Mouse (Mus musculus) midbrain, embryonic 12.5 days (tissue): ENCODE results near the gene Hpse2. TPM values are rescaled to one million over a fixed set of nuclear protein-coding genes. Genes with fewer than 3 reads are reported as not detected.

ENCODE experiments used
- ATAC-seq: fragments of 200-750 bp; cut with Nextera tagmentation; 2 replicates; pipeline ENCODE4 v1.8.0; 2017; ENCODE audit warnings: low read depth, moderate TSS enrichment, moderate library complexity; ENCODE audit not compliant: low FRiP score
- H3K27ac ChIP-seq: fragments of 300-500 bp; sonication (generic); replicated peaks from 2 replicates; pipeline ENCODE4 v1.5.1; 2016; ENCODE audit warnings: mild to moderate bottlenecking
- H3K27me3 ChIP-seq: fragments of 300-500 bp; sonication (generic); 2 replicates; pipeline ENCODE4 v1.6.1; 2016; ENCODE audit warnings: mild to moderate bottlenecking
- H3K36me3 ChIP-seq: fragments of 300-500 bp; sonication (generic); 2 replicates; pipeline ENCODE4 v1.6.1; 2016
- H3K4me1 ChIP-seq: fragments of 300-500 bp; sonication (generic); 2 replicates; pipeline ENCODE4 v1.6.1; 2016
- H3K4me2 ChIP-seq: fragments of 300-500 bp; sonication (generic); replicated peaks from 2 replicates; pipeline ENCODE4 v1.6.1; 2016; ENCODE audit warnings: mild to moderate bottlenecking, moderate library complexity
- H3K4me3 ChIP-seq: fragments of 300-500 bp; sonication (generic); 2 replicates; pipeline ENCODE4 v1.5.1; 2016; ENCODE audit warnings: mild to moderate bottlenecking
- H3K9ac ChIP-seq: fragments of 300-500 bp; sonication (generic); replicated peaks from 2 replicates; pipeline ENCODE4 v1.6.1; 2016; ENCODE audit warnings: mild to moderate bottlenecking, moderate library complexity
- H3K9me3 ChIP-seq: fragments of 300-500 bp; sonication (generic); 2 replicates; pipeline ENCODE4 v1.6.1; 2016; ENCODE audit warnings: mild to moderate bottlenecking
- WGBS: fragments of 180-500 bp; shearing (Covaris S2); methylation state at CpG from one replicate; pipeline ENCODE4 v1.1.7; 2016; 5-methylcytosine and 5-hydroxymethylcytosine counted together
- polyA plus RNA-seq: library from polyadenylated mRNA; unstranded; fragments of >200 nt; fragmentation: Nextera tagmentation; extraction: Ambion mirVana; gene quantifications from 2 replicates; pipeline ENCODE4 v1.2.1, GENCODE M21; 2016

The Hpse2 gene
- polyA plus RNA-seq, 1 experiment from 2014 or later, result 0.50 TPM

- no peak overlapping the region for H3K4me2 ChIP-seq
- no peaks in the 10 kb centered on the region for H3K36me3 ChIP-seq
- H3K9me3 ChIP-seq, result no peaks in the 10 kb centered on the region
- WGBS, result 78% methylated on average over 2 of the region's 2 CpGs
- H3K27ac ChIP-seq, result no peak overlapping the region
- ATAC-seq, result no peak
- H3K4me3 ChIP-seq, result no peak overlapping the region
- H3K9ac ChIP-seq, result no peak overlapping the region
- no peaks in the 10 kb centered on the region for H3K4me1 ChIP-seq
- no peaks in the 10 kb centered on the region for H3K27me3 ChIP-seq
These were observed 459.9 kb downstream of the Hpse2 start for GRCm38 (mm10) chr19:42928271-42928670.

DNA sequence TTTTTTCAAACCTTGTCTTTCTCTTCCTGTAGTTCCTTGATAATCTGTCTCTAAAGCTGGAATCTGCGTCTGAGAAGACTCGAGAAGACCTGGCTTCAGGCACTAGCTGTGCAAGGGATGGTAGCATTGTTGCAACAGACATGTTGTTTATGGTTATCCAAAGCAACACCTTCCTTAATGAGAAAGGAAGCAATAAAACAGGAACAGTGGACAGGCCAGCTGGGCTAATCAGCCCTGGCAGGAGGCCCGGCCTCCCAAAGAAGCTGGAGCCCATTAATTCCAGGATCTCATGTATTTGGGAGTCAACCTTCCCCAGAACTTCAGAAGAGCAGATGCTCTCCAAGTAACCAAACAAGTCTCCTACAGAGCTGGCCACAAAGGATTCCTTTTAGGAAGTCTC lies 465.5 kb downstream of the Hpse2 start:
- no peak overlapping the region for H3K9ac ChIP-seq
- no peaks in the 10 kb centered on the region for H3K4me1 ChIP-seq
- H3K4me2 ChIP-seq, result no peak overlapping the region
- no peaks in the 10 kb centered on the region for H3K27me3 ChIP-seq
- 83% methylated on average over 3 of the region's 3 CpGs for WGBS
- H3K27ac ChIP-seq, result no peak overlapping the region
- H3K4me3 ChIP-seq, result no peak overlapping the region
- ATAC-seq, result no peak
- no peaks in the 10 kb centered on the region for H3K36me3 ChIP-seq
- no peaks in the 10 kb centered on the region for H3K9me3 ChIP-seq

DNA sequence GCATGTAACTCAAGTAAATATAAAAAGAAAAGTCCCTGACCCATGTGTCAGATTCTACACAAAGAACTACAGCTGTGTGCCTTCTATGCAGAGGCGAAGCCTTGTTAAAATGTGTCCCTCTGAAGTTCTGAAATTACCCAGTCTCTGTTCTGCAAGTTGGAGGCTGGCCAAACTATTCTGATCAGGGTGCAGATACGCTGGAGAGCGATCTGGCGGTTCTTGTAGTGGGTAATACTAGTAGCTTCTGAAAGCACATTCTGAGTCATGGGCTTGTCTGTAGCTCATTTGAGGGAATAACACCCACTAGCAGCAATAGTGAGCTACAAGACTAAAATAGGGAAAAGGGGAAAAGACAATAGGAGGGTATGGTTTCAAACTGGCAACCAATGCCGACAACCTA lies 474.5 kb downstream of the Hpse2 start:
- Histone ChIP-seq H3K9ac (no peak overlapping the region), H3K36me3 (no peaks in the 10 kb centered on the region), H3K4me3 (no peak overlapping the region), H3K27me3 (no peaks in the 10 kb centered on the region), H3K27ac (no peak overlapping the region), H3K4me1 (no peaks in the 10 kb centered on the region), H3K9me3 (no peaks in the 10 kb centered on the region), H3K4me2 (no peak overlapping the region)
- 87% methylated on average over 5 of the region's 5 CpGs for WGBS
- no peak for ATAC-seq

DNA sequence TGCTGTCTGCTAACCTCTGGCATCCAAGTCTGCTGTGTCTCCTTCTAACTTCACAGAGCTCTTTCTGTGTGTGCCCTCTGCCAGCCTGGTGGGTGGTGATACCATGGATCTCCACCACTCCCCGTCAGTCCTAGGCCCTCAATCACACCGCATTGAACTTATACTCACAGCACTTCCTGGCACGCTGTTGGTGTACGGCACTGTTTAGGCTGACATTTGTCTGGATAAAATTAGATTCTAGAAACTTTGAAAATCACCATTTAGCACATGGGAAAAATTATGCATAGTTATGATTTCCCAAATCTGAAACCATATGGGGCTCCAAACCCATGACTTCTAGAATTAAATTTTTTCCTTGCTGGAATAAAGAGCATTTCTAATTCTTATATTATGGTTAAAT lies 478.4 kb downstream of the Hpse2 start:
- ATAC-seq, result no peak
- H3K27me3 ChIP-seq, result no peaks in the 10 kb centered on the region
- H3K9me3 ChIP-seq, result no peaks in the 10 kb centered on the region
- WGBS, result 82% methylated on average over 4 of the region's 4 CpGs
- no peak overlapping the region for H3K27ac ChIP-seq
- H3K4me3 ChIP-seq, result no peak overlapping the region
- no peaks in the 10 kb centered on the region for H3K36me3 ChIP-seq
- no peak overlapping the region for H3K9ac ChIP-seq
- H3K4me1 ChIP-seq, result peaks cover 2% of the 10 kb centered on the region; the same call in 1 of the 2 replicates
- no peak overlapping the region for H3K4me2 ChIP-seq

DNA sequence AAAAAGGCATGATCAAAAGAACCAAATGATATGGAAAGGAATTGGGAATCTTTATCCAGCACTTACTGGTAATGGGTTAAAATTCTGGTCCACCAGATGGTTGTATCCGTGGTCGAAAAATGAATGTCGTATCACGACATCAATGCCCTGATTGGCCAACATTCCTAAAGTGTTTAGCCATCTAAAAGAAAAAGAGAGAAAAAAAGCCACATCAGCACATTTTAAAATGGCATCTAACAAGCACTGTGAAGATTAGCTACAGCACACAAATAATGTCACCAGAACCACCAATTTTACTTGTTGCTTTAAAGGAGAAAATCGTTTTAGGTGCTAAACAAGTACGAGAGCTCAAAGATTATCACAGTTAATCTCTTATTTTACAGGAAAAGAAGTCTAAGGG lies 479.6 kb downstream of the Hpse2 start:
- WGBS, result 88% methylated on average over 6 of the region's 6 CpGs
- H3K4me2 ChIP-seq, result no peak overlapping the region
- ATAC-seq, result no peak
- H3K9ac ChIP-seq, result no peak overlapping the region
- no peaks in the 10 kb centered on the region for H3K27me3 ChIP-seq
- H3K36me3 ChIP-seq, result no peaks in the 10 kb centered on the region
- no peaks in the 10 kb centered on the region for H3K9me3 ChIP-seq
- H3K4me1 ChIP-seq, result peaks cover 12% of the 10 kb centered on the region; the same call in 1 of the 2 replicates
- H3K27ac ChIP-seq, result no peak overlapping the region
- no peak overlapping the region for H3K4me3 ChIP-seq

- Histone ChIP-seq H3K4me2 (no peak overlapping the region), H3K27ac (no peak overlapping the region), H3K4me1 (peaks cover 17% of the 10 kb centered on the region; the same call in 1 of the 2 replicates), H3K4me3 (no peak overlapping the region), H3K27me3 (no peaks in the 10 kb centered on the region), H3K9me3 (no peaks in the 10 kb centered on the region), H3K9ac (no peak overlapping the region), H3K36me3 (no peaks in the 10 kb centered on the region)
- 61% methylated on average over 5 of the region's 5 CpGs for WGBS
- no peak for ATAC-seq
These were observed 481.8 kb downstream of the Hpse2 start for GRCm38 (mm10) chr19:42906328-42906727.

GRCm38 (mm10) chr19:42904726-42905125 lies 483.4 kb downstream of the Hpse2 start:
- Histone ChIP-seq H3K36me3 (no peaks in the 10 kb centered on the region), H3K27me3 (no peaks in the 10 kb centered on the region), H3K4me1 (peaks cover 17% of the 10 kb centered on the region; the same call in 1 of the 2 replicates), H3K9ac (no peak overlapping the region), H3K9me3 (no peaks in the 10 kb centered on the region), H3K4me3 (no peak overlapping the region), H3K4me2 (no peak overlapping the region), H3K27ac (no peak overlapping the region)
- 0 out of 2 replicates have a peak, but pooled peaks have one; percentile 52 for ATAC-seq
- 58% methylated on average over 7 of the region's 7 CpGs for WGBS

DNA sequence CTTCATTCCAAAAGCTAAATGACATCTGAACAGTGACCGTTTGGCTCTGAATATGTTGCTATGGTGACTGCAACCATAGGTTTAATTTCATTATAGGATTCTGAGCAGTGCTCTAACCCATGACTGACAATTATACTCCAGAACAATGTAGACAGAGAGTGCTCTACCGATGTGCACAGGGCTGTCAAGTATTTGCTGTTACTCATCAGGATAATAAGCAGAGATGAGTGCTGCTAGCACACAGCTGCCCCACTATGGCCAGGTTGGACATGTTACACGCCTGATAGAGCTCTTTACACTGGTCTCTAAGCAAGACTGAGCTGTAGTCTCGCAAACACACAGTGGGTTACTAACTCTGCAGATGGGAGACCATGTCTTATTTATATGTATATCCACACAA lies 483.9 kb downstream of the Hpse2 start:
- ATAC-seq, result peak; percentile 54
- peaks cover 17% of the 10 kb centered on the region; the same call in 1 of the 2 replicates for H3K4me1 ChIP-seq
- H3K4me3 ChIP-seq, result no peak overlapping the region
- H3K4me2 ChIP-seq, result no peak overlapping the region
- H3K27me3 ChIP-seq, result no peaks in the 10 kb centered on the region
- 28% methylated on average over 4 of the region's 4 CpGs for WGBS
- H3K27ac ChIP-seq, result no peak overlapping the region
- no peaks in the 10 kb centered on the region for H3K9me3 ChIP-seq
- no peaks in the 10 kb centered on the region for H3K36me3 ChIP-seq
- no peak overlapping the region for H3K9ac ChIP-seq

GRCm38 (mm10) chr19:42903840-42904239 lies 484.3 kb downstream of the Hpse2 start:
- 56% methylated on average over 6 of the region's 6 CpGs for WGBS
- no peaks in the 10 kb centered on the region for H3K36me3 ChIP-seq
- no peaks in the 10 kb centered on the region for H3K9me3 ChIP-seq
- no peaks in the 10 kb centered on the region for H3K27me3 ChIP-seq
- no peak; the same call in 1 of the 2 replicates for ATAC-seq
- no peak overlapping the region for H3K4me2 ChIP-seq
- peaks cover 17% of the 10 kb centered on the region; the same call in 1 of the 2 replicates for H3K4me1 ChIP-seq
- H3K27ac ChIP-seq, result no peak overlapping the region; the same call in 1 of the 2 replicates
- H3K4me3 ChIP-seq, result no peak overlapping the region
- no peak overlapping the region for H3K9ac ChIP-seq

- no peak overlapping the region for H3K4me3 ChIP-seq
- H3K4me1 ChIP-seq, result peaks cover 17% of the 10 kb centered on the region; the same call in 1 of the 2 replicates
- H3K27me3 ChIP-seq, result no peaks in the 10 kb centered on the region
- H3K9me3 ChIP-seq, result no peaks in the 10 kb centered on the region
- WGBS, result 77% methylated on average over 6 of the region's 6 CpGs
- no peak for ATAC-seq
- no peak overlapping the region for H3K4me2 ChIP-seq
- no peak overlapping the region for H3K9ac ChIP-seq
- H3K36me3 ChIP-seq, result no peaks in the 10 kb centered on the region
- H3K27ac ChIP-seq, result no peak overlapping the region
These were observed 485.6 kb downstream of the Hpse2 start for GRCm38 (mm10) chr19:42902410-42903021.

GRCm38 (mm10) chr19:42891599-42891998 lies 496.6 kb downstream of the Hpse2 start:
- no peak overlapping the region for H3K27ac ChIP-seq

DNA sequence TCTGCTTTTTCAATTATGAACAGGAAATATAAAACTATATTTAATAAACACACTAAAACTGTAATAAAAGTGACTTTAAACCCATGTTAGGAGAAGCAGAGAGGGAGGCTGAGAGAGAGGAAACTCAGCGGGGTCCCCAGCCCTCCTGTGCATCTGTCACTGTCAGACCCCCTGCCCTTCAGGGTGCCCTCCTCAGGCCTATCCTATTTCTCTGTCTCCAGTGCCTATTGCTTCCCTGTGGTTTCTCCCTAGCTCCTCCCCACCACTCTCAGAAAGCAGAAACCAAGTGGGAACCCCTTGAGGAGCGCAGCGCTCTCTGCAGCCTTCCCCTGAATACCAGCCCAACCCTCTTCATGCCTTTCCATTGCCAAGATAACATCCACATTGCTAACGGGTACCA lies 510.5 kb downstream of the Hpse2 start:
- WGBS, result 79% methylated on average over 4 of the region's 4 CpGs
- H3K4me3 ChIP-seq, result no peak overlapping the region

More at GRCm38 (mm10) chr19:42891599-42891998, 496.6 kb downstream of the Hpse2 start:
- H3K4me3 ChIP-seq, result no peak overlapping the region
- ATAC-seq, result no peak
- no peaks in the 10 kb centered on the region for H3K4me1 ChIP-seq
- H3K4me2 ChIP-seq, result no peak overlapping the region
- H3K36me3 ChIP-seq, result no peaks in the 10 kb centered on the region
- H3K27me3 ChIP-seq, result no peaks in the 10 kb centered on the region
- no peak overlapping the region for H3K9ac ChIP-seq
- no peaks in the 10 kb centered on the region for H3K9me3 ChIP-seq
- WGBS, result 39% methylated on average over 5 of the region's 5 CpGs

DNA sequence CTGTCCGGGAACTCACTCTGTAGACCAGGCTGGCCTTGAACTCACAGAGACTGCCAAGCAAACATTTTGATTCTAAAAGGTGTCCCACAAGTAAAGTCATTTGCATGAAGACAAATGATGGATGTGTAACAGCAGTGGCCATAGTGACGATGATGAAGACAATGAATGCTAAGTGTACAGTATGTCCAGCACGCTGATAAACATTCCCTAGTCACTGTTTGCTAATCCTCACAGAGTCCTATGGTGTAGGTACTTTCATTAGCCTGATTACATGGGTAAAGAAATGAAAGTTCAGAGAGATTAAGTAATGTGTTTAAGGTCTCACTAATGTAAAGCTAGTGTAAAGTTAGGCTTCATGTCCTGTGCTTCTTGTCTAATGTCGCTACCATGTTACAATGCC lies 511.6 kb downstream of the Hpse2 start:
- Histone ChIP-seq H3K9me3 (no peaks in the 10 kb centered on the region), H3K9ac (no peak overlapping the region), H3K4me1 (no peaks in the 10 kb centered on the region), H3K36me3 (no peaks in the 10 kb centered on the region), H3K4me3 (no peak overlapping the region), H3K4me2 (no peak overlapping the region), H3K27me3 (no peaks in the 10 kb centered on the region), H3K27ac (no peak overlapping the region)
- 77% methylated on average over 4 of the region's 4 CpGs for WGBS
- ATAC-seq, result no peak

More for the DNA sequence above, 510.5 kb downstream of the Hpse2 start:
- H3K27me3 ChIP-seq, result no peaks in the 10 kb centered on the region
- no peaks in the 10 kb centered on the region for H3K9me3 ChIP-seq
- no peaks in the 10 kb centered on the region for H3K4me1 ChIP-seq
- ATAC-seq, result no peak
- no peaks in the 10 kb centered on the region for H3K36me3 ChIP-seq
- no peak overlapping the region for H3K9ac ChIP-seq
- no peak overlapping the region for H3K27ac ChIP-seq
- no peak overlapping the region for H3K4me2 ChIP-seq
